Mouse (Mus musculus) G1E (cell line): Measurements from ENCODE around the gene Rasal1.

Experiments used
- CTCF ChIP-seq: IDR thresholded peaks from 2 replicates; pipeline ENCODE4 v1.5.1; 2012; ENCODE audit warnings: low read depth, low read length, inconsistent platforms, mixed read lengths
- GATA1 ChIP-seq: IDR thresholded peaks from 2 replicates; pipeline ENCODE4 v1.6.1; 2012; ENCODE audit warnings: borderline replicate concordance, low read length, inconsistent platforms, mixed read lengths
- GATA2 ChIP-seq: IDR thresholded peaks from 2 replicates; pipeline ENCODE4 v1.6.1; 2012; ENCODE audit warnings: low read depth, low read length, inconsistent platforms, borderline replicate concordance
- POLR2AphosphoS5 ChIP-seq: IDR thresholded peaks from 2 replicates; pipeline ENCODE4 v1.6.1; 2012; ENCODE audit warnings: low read depth, low read length, inconsistent platforms; ENCODE audit not compliant: insufficient replicate concordance
- TAL1 ChIP-seq: conservative IDR thresholded peaks from 2 replicates; pipeline ENCODE4 v1.6.1; 2012; ENCODE audit warnings: low read depth, low read length, inconsistent platforms, mixed read lengths

- no peak for TF ChIP-seq CTCF
- no peak for TF ChIP-seq TAL1
- TF ChIP-seq GATA1, result no peak
- no peak for TF ChIP-seq POLR2AphosphoS5
- TF ChIP-seq GATA2, result no peak
Measured at GRCm38 (mm10) chr5:120621078-120621765, 27.4 kb upstream of the Rasal1 start.
